Mouse (Mus musculus) hindbrain, embryonic 14.5 days (tissue): ENCODE data around the gene H2-M10.3. TPM values are rescaled to one million over a fixed set of nuclear protein-coding genes. Genes with fewer than 3 reads are reported as not detected.
A peak's percentile ranks its signal among the peaks of the same experiment; 100 is the strongest.
"Not testable (repeated sequence)": the region's sequence is repeated elsewhere in the genome, so short reads cannot be mapped to it uniquely, and the experiment has no call there.

ENCODE experiments used
- ATAC-seq: fragments of 200-750 bp; cut with Nextera tagmentation; 2 replicates; pipeline ENCODE4 v1.8.0; 2017; ENCODE audit warnings: moderate number of reproducible peaks, mild to moderate bottlenecking, moderate TSS enrichment, moderate library complexity; ENCODE audit not compliant: low FRiP score
- DNase-seq: peaks from one replicate; pipeline ENCODE4 v3.0.0-alpha.2; 2015; ENCODE audit warnings: low spot score
- H3K27ac ChIP-seq: fragments of 300-500 bp; sonication (generic); 2 replicates; pipeline ENCODE4 v1.5.1; 2014; ENCODE audit warnings: mild to moderate bottlenecking, moderate library complexity
- H3K27me3 ChIP-seq: fragments of 300-500 bp; sonication (generic); 2 replicates; pipeline ENCODE4 v1.6.1; 2014; ENCODE audit warnings: mild to moderate bottlenecking, low read length, mixed read lengths; ENCODE audit not compliant: control insufficient read depth, insufficient read depth
- H3K36me3 ChIP-seq: fragments of 300-500 bp; sonication (generic); replicated peaks from 2 replicates; pipeline ENCODE4 v1.6.1; 2014; ENCODE audit not compliant: control insufficient read depth, insufficient read depth
- H3K4me1 ChIP-seq: fragments of 300-500 bp; sonication (generic); replicated peaks from 2 replicates; pipeline ENCODE4 v1.6.1; 2014; ENCODE audit warnings: antibody characterized with exemption, low read length, mixed read lengths; ENCODE audit not compliant: control insufficient read depth, insufficient read depth
- H3K4me2 ChIP-seq: fragments of 300-500 bp; sonication (generic); replicated peaks from 2 replicates; pipeline ENCODE4 v1.6.1; 2014; ENCODE audit warnings: mild to moderate bottlenecking, moderate library complexity
- H3K4me3 ChIP-seq: fragments of 300-500 bp; sonication (generic); replicated peaks from 2 replicates; pipeline ENCODE4 v1.5.1; 2014; ENCODE audit warnings: mild to moderate bottlenecking, low read length
- H3K9ac ChIP-seq: fragments of 300-500 bp; sonication (generic); 2 replicates; pipeline ENCODE4 v1.6.1; 2014
- H3K9me3 ChIP-seq: fragments of 300-500 bp; sonication (generic); 2 replicates; pipeline ENCODE4 v1.6.1; 2016; ENCODE audit warnings: low read length; ENCODE audit not compliant: control insufficient read depth
- WGBS: fragments of 180-500 bp; shearing (Covaris S2); extraction: QIAGEN DNeasy Blood & Tissue Kit; methylation state at CpG from one replicate; pipeline ENCODE4 v1.1.7; 2014; 5-methylcytosine and 5-hydroxymethylcytosine counted together
- polyA plus RNA-seq: library from polyadenylated mRNA; unstranded; fragments of >200 nt; fragmentation: Nextera tagmentation; extraction: Ambion mirVana; gene quantifications from 2 replicates; pipeline ENCODE4 v1.2.1, GENCODE M21; 2014

The H2-M10.3 gene
- polyA plus RNA-seq = not detected in 2 replicates

- not testable (repeated sequence) for H3K4me1 ChIP-seq, H3K9ac ChIP-seq, H3K36me3 ChIP-seq, H3K9me3 ChIP-seq, H3K27ac ChIP-seq, ATAC-seq, H3K4me3 ChIP-seq, H3K27me3 ChIP-seq, H3K4me2 ChIP-seq, DNase-seq
- 96% methylated on average over 2 of the region's 2 CpGs for WGBS
Measured at GRCm38 (mm10) chr17:36368317-36368716, at the start of gene H2-M10.3. H2-M10.3 (minus strand) TSS chr17:36368417.

DNA sequence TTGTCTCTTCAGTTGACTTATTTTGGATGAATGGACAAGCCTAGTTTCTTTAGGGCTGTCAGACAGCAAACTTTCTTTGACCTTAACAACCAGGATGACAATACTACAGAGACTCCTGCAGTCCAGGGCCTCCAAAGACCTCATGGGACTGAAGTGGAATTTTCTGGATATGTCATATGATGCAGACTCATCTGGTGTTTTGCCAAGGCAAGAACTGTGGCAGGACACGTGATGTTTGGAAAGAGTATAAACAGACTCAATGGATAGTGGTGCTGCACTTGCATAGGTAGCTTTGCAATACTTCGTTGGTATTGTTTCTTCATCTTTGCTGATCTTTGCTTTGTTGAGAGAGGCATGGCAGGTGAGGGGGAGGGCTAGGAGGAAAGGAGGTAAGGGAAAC, 49.2 kb upstream of the H2-M10.3 start:
- ATAC-seq (no peak), DNase-seq (no peak)
- no peaks in the 10 kb centered on the region for H3K27me3 ChIP-seq
- H3K4me3 ChIP-seq = no peak overlapping the region
- H3K4me2 ChIP-seq = no peak overlapping the region
- no peaks in the 10 kb centered on the region for H3K9me3 ChIP-seq
- no peak overlapping the region for H3K9ac ChIP-seq
- H3K4me1 ChIP-seq = no peaks in the 10 kb centered on the region
- no peaks in the 10 kb centered on the region for H3K36me3 ChIP-seq
- no peak overlapping the region for H3K27ac ChIP-seq
- WGBS = 58% methylated on average over 2 of the region's 2 CpGs

DNA sequence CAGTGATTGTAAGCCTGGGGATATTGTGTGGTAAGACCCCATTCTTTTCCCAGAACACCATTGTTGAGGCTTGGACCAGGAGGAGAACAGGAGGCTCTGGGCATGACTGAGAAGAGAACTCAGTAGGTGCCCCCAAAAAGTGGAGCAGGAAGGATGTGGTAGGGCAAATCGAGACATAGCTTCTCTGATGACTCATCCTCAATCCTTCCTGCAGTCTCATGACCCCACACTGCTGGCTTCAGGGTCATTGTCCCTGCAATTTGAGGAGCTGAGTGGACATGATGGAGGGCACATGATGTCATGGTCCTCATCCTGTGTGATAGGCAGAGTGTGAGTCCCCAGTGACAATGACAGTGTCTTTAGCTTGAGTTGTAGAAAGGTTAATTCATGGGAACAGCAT, 47.2 kb upstream of the H2-M10.3 start:
- ATAC-seq = no peak
- Histone ChIP-seq H3K36me3 (no peaks in the 10 kb centered on the region), H3K27me3 (no peaks in the 10 kb centered on the region), H3K27ac (no peak overlapping the region), H3K4me2 (no peak overlapping the region), H3K9me3 (no peaks in the 10 kb centered on the region), H3K4me3 (no peak overlapping the region), H3K4me1 (no peaks in the 10 kb centered on the region), H3K9ac (no peak overlapping the region)
- WGBS = 78% methylated on average over 1 of the region's 1 CpGs
- DNase-seq = no peak

GRCm38 (mm10) chr17:36414361-36414760, 46.1 kb upstream of the H2-M10.3 start:
- Histone ChIP-seq H3K9me3 (no peaks in the 10 kb centered on the region), H3K4me3 (no peak overlapping the region), H3K4me2 (no peak overlapping the region), H3K4me1 (no peaks in the 10 kb centered on the region), H3K27me3 (no peaks in the 10 kb centered on the region), H3K36me3 (no peaks in the 10 kb centered on the region), H3K9ac (no peak overlapping the region), H3K27ac (no peak overlapping the region)
- DNase-seq (no peak), ATAC-seq (no peak)
- WGBS = 79% methylated on average over 1 of the region's 1 CpGs

DNA sequence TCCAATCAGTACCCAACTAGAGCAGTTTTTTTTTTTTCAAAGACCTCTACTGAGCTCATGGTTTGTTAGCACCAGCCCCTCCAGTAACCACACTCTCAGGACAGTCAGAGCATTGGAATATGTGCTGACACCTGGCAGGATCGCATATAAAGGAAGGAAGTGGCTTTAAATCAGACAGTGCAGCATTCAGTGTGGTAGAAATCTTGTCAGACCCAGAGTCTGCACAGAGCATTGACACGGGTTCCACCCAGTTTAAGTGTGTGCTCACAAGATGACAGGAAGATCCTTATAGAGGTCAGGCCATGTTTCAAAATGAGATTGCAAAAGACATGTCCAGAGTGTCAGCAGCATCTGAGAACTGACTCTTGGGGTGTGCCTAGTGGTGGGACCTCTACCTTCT, 21.7 kb upstream of the H2-M10.3 start:
- WGBS = 86% methylated on average over 2 of the region's 2 CpGs

DNA sequence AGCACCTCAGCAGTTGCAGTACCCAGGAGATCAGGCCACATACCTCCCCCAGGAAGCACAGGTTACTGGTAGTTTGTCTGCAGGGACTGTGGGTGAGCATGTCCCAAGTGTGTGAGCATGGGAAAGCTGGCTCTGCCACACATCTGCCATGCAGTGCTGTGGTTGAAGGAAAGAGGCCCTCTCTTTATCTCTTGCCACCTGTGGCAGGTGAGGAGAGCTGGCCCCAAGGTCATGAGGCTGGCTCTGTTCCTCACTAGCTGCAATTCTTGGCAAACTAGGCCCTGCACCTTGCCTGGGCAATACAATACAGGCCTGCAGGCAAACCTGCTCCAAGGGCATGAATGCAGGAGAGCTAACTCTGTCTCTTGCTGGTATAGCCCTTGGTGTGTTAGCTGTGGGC, 5.8 kb downstream of the H2-M10.3 start:
- H3K9ac ChIP-seq, H3K36me3 ChIP-seq, H3K4me1 ChIP-seq, H3K9me3 ChIP-seq, DNase-seq, ATAC-seq, H3K27ac ChIP-seq, H3K4me3 ChIP-seq, H3K4me2 ChIP-seq, H3K27me3 ChIP-seq: not testable (repeated sequence)

More for the DNA sequence above, 21.7 kb upstream of the H2-M10.3 start:
- ATAC-seq (no peak), DNase-seq (no peak)
- H3K4me3 ChIP-seq = no peak overlapping the region
- H3K27ac ChIP-seq = no peak overlapping the region
- H3K36me3 ChIP-seq = no peaks in the 10 kb centered on the region
- no peaks in the 10 kb centered on the region for H3K27me3 ChIP-seq
- no peak overlapping the region for H3K4me2 ChIP-seq
- H3K9me3 ChIP-seq = no peaks in the 10 kb centered on the region
- H3K9ac ChIP-seq = no peak overlapping the region
- no peaks in the 10 kb centered on the region for H3K4me1 ChIP-seq

DNA sequence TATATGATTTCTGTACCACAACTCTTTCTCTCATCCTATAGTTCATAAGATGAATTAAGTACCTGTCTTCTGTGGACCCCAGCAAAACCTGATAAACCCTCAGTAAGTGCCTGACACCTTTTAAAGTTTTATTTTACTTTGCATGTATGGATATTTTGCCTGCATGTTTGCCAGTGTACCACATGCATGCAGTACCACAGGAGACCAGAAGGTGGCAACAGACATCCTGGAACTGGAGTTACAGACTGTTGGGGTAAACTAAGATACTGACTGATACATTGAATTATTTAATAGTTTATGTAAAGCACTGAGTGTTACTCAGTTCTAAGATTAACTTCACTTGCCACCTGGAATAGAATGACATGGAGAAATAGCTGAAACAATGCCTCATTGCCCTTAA, 10.7 kb downstream of the H2-M10.3 start:
- H3K36me3 ChIP-seq, H3K9ac ChIP-seq, H3K27ac ChIP-seq, H3K4me2 ChIP-seq, H3K9me3 ChIP-seq, ATAC-seq, H3K4me1 ChIP-seq, H3K27me3 ChIP-seq, H3K4me3 ChIP-seq: not testable (repeated sequence)
- peak; percentile 65 for DNase-seq

GRCm38 (mm10) chr17:36355763-36356162, 12.5 kb downstream of the H2-M10.3 start:
- no peaks in the 10 kb centered on the region for H3K4me1 ChIP-seq
- ATAC-seq = no peak
- H3K36me3 ChIP-seq = no peaks in the 10 kb centered on the region
- DNase-seq = no peak
- no peaks in the 10 kb centered on the region for H3K9me3 ChIP-seq
- no peak overlapping the region for H3K27ac ChIP-seq
- no peak overlapping the region for H3K4me2 ChIP-seq
- WGBS = 38% methylated on average over 3 of the region's 3 CpGs
- H3K9ac ChIP-seq = no peak overlapping the region
- no peaks in the 10 kb centered on the region for H3K27me3 ChIP-seq
- no peak overlapping the region for H3K4me3 ChIP-seq

DNA sequence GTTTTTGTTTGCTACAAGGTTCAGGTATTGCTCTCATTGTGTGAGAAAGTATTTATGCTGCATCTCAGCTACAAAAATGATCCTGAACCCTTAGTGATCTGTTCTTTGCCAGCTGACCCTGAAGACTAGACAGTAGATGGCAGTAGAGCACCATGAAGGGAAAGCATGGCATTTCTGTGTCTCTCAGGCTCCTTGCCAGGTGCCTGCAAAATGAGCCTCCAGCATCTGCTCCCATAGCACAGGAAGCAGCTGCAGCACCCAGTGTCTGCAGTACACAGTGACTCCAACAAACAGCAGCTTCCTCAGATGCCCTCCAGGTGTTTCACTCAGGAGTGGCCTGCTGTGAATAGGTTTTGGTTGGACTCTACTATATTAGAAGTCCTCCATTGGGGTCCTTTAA, 12.9 kb downstream of the H2-M10.3 start:
- not testable (repeated sequence) for H3K4me1 ChIP-seq, H3K4me2 ChIP-seq, H3K9ac ChIP-seq, H3K27ac ChIP-seq, H3K9me3 ChIP-seq, H3K27me3 ChIP-seq, H3K36me3 ChIP-seq, H3K4me3 ChIP-seq
- peak; percentile 90 for DNase-seq
- ATAC-seq = peak; percentile 68

GRCm38 (mm10) chr17:36326055-36326454, 42.2 kb downstream of the H2-M10.3 start, which contains the start of gene H2-M10.1:
H2-M10.1 (minus strand) TSS chr17:36326155.
- H3K27ac ChIP-seq = no peak within 1 kb of the TSS
- H3K9me3 ChIP-seq = no peaks in the 10 kb centered on the region
- WGBS = 95% methylated on average over 4 of the region's 4 CpGs
- H3K9ac ChIP-seq = no peak within 1 kb of the TSS
- no peak within 1 kb of the TSS for H3K4me2 ChIP-seq
- H3K4me1 ChIP-seq = no peaks in the 10 kb centered on the region
- no peak within 1 kb of the TSS for H3K4me3 ChIP-seq
- DNase-seq = no peak
- H3K27me3 ChIP-seq = no peaks in the 10 kb centered on the region
- H3K36me3 ChIP-seq = no peaks in the 10 kb centered on the region
- no peak for ATAC-seq
